Mouse (Mus musculus) heart, adult 2 months (tissue): ENCODE data around the gene Stk17b.

Experiments used
- CTCF ChIP-seq: fragments of 200-600 bp; IDR thresholded peaks from 2 replicates; pipeline ENCODE4 v1.8.1; 2022; ENCODE audit warnings: antibody characterized with exemption, mild to moderate bottlenecking, moderate library complexity
- EP300 ChIP-seq: fragments of 200-500 bp; IDR thresholded peaks from 2 replicates; pipeline ENCODE4 v1.6.1; 2011; ENCODE audit warnings: low read depth, low read length, control low read depth; ENCODE audit not compliant: insufficient read depth
- POLR2A ChIP-seq: fragments of 200-500 bp; IDR thresholded peaks from 2 replicates; pipeline ENCODE4 v1.6.1; 2011; ENCODE audit warnings: mild to moderate bottlenecking, low read depth, low read length, control low read depth; ENCODE audit not compliant: insufficient read depth

DNA sequence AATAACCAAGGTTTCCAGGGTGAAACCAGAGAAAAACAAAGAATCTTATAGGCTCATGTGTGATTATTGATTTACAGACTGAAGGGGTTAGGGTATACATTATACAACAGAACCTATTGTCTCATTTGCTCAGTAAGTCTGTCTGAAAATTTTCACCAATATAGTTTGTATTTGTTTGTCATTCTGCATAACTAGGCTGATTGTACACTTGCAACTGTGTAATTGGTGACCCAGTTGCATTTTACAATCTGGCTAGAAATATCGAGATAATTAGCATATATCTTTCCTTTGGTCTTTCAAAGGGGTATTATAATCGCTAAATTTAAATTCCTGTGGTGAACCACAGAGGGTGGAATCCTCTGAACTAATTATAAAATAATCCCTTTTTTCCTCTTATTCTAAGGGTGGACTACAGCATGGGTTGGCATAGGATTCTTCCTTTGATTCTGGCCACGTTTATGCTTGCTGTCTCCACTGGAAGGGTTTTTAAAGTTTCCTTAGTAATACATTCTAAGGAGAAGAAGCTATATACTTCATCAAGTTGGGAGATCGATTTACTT lies 44.2 kb downstream of the Stk17b start:
- TF ChIP-seq CTCF (no peak), POLR2A (no peak), EP300 (no peak)
